Mouse (Mus musculus) natural killer cell, adult 2 months (primary cell): Measurements from ENCODE around the gene Rcc2.
A peak's percentile ranks its signal among the peaks of the same experiment; 100 is the strongest.

Source experiments
- DNase-seq, 2 experiments: peaks; one replicate each; pipeline ENCODE4 v3.0.0; 2022; ENCODE audit warnings: low spot score in 2 of 2

Gene Rcc2

DNA sequence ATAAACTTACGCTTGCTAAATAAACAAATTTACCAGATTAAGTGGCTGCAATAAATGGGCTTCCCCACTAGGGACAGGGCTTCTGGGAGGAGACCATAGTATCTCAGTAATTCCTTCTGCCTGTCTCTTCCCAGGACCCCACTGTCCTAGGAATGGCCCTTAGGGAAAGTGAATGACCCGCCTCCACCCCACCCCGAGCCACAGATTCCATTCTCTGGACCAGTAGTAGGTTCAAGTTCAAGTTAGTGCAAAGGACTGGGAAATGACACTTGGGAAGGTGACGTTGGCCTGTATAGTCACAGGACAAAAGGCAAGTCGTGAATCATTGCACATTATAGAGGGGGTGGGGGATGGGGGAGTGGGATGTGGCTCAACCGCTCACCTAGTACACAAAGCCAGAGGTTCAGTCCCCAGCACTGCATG lies 15.4 kb upstream of the Rcc2 start:
- no peak for DNase-seq

DNA sequence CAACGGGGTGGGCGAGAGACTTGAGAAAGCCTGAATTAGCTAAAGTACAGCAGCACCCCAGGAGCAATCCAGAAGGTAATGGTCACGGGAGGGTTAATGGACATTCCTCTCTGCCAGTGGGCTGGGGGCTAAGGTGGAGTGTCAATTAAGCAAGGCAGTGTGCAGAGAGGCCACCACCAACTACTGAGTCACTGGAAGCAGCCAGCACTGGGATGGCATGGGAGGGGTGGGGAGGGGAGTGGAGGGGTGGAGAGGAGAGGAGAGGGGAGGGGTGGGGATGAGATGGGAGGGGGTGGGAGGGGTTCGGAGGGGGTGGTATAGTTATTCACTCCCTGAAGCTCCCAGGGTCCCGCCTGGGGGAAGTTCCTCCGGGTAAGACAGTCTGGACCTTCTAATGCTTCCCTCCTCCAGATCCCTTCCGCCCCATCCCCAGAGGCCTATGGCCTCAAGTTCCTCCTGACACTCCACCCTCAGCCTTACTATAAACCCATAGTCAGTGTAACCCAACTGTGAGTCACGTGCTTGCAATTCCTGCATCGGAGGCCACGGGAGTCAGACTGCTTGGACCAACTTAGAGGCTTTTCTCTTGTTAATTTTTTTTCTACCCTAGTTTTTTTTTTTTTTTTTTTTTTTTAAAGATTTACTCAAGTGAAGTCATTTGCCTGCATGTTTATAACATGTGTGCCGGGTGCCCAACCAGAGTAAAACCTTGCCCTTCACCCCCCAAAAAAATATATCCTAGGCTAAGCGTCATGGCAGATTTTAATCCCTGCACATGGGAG lies 12.1 kb upstream of the Rcc2 start:
- DNase-seq: no peak

DNA sequence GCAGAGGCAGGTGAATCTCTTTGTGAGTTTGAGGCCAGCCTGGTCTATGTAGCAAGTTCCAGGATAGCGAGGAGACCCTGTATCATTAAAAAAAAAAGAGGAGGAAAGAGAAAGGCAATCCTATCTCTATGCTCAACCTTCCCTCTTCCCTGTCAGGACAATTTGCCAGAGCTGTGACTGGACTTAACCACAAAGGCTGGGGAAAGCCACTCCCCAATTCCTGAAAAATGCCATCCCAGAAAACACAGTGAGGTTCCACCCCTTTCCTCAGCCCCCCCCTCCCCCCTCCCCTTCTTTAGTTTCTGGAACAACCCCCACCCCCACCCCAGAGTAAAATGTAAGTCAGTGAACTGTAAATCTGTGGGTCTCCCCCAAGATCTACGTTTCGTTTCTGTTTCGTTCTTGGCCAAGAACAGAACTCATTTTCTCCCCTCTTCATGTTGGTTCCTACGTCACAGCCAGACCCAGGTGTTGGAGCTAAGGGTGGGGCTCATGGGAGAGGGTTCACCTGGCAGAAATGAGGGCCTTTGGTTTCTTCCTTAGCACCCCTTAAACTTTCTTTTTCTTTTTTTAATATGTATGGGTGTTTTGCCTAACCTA lies 11.4 kb upstream of the Rcc2 start:
- no peak for DNase-seq

DNA sequence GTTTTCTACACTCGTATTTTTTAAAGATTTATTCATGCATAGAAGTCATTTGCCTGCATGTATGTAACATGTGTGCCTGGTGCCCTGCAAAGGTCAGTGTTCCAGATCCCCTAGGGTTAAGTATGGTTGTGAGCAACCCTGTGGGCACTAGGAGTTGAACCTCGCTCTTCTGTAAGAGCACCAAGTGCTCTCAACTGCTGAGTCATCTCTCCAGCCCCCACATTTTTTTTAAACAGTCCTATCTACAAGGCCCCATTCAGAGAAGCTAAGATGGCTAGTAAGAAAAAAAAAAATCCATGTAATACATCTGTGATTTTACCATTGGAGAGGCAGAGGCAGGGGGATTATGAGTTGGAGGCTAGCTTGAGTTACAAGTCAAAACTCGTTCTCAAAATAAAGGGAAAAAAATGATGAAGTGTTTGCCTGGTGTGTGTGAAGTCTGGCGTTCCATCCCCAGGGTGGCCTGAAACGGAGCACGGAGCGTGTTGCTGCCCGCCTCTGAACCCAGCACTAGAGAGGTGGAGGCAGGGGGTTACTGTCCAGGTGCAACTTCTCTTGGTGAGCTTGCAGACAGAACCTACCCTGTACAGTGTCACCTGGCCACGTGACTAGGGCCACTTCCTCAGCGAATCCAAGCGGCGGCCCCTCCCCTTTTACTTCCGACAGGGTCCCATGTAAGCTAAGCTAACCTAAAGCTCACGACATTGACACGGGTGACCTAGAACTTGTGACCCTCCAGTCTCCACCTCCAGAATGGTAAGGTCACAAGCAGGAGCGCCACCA lies 10.3 kb upstream of the Rcc2 start:
- no peak for DNase-seq

DNA sequence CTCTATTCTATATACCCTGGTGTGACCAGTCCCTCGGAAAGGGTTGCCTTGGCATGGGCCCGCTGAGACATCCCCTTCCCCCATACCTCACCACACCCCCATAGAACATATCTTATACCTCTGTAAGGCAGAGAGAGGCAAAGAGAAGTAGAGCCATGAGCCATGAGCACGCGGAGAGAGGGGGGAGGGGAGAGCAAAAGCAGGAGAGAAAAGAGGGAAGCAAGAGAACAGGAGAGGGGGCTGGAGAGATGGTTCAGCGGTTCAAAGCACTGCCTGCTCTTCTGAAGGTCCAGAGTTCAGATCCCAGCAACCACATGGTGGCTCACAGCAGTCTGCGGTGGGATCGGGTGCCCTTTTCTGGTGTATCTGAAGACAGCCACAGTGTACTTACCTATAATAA lies 8.9 kb upstream of the Rcc2 start:
- no peak for DNase-seq

DNA sequence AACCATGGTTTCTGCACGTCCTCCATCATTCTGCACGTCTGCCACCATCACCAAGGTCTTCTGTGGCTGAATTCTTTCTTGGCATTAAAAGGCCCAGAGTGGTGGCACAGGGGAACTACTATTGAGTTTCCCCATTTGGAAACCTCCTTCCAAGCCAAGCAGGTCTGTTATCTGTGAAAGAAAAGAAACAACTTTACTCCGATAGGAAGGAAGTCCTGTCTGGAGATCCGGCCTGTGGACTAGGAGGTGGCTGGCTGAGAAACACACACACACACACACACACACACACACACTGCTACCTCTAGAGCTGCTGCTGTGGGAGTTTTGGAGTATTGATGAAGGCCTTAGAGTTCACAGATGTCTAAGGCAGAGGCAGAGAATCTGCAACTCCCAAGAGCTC lies 6.8 kb upstream of the Rcc2 start:
- DNase-seq: no peak

DNA sequence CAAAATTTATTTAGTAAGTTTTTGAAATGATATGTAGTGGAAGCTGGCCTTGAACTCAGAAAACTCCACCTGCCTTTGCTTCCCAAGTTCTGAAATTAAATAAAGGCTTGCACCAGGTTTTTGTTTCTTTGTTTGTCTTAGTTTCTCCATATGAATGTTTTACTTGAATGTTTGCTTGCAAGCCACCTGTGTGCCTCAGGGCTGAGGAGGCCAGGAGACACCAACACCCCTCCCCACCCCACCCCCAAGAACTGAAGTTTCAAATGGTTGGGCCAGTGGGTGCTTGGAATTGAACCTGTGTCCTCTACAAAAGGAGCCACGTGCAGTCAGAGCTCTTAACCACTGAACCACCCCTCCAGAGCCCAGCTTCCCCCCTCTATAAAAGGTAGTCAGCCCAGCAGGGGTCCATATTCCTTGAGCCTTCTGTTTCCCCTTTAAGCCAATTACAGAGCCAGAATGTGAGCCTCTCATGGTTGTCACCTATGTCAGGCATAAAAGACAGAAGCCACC lies 5.7 kb upstream of the Rcc2 start:
- DNase-seq: no peak

DNA sequence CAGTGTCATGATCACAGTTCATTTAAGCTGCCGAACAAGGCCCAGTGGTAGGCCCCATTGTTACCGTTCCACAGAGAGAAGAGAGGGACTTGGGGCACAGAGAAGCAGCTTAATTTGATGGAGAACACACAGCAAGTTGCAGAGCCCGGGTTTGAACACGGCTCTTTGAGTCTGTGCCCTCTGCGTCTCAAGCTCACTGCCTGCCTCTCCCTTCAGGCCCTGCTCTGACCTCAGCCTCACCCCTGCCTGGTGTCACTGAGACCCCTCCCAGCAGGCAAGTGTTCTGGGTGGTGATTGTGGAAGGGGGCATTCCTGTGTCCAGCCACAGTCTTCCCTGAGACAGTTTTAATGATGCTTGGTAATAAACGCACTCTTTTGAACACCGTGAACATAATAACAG lies 5.2 kb upstream of the Rcc2 start:
- DNase-seq: no peak

DNA sequence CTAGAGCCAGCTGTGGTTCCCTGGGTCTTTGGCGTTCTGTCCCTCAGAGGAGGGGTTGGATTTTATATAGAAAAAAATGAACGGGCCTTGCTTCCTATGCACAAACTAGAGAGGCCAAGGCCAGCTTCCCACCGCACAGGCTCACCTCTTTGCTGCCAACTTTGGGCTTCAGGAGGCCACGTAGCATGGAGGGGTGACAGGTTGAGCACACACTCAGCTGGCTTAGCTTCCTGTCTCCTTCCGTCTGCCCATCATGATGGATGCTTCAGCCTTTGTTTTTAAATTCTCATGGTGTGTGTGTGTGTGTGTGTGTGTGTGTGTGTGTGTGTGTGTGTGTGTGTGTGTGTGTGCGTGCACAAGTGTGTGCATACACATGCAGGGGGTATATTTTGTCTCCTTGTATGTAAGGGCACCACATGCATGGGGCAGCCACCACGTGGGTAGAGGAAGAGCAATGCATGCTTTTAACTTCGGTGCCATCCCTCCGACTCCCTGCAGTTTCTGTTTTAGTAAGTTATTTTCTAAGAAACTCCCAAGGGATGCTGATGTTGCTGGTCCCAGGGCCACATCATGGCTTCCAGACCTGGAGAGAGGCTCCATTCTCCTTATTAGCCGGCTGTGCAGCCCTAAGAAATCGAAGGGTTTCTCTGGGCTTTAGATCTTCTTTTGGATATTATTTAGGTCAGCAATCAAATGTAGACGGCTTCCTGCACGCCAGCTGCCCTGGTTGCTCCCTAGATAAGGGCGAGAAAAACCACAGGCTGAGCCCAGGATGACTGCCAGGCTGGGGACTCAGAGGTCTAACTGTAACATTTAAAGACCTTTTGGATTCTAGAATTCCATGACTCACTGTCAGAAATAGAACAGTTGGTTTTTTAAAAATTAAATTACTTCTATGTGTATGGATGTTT lies 4.4 kb upstream of the Rcc2 start:
- DNase-seq: no peak

DNA sequence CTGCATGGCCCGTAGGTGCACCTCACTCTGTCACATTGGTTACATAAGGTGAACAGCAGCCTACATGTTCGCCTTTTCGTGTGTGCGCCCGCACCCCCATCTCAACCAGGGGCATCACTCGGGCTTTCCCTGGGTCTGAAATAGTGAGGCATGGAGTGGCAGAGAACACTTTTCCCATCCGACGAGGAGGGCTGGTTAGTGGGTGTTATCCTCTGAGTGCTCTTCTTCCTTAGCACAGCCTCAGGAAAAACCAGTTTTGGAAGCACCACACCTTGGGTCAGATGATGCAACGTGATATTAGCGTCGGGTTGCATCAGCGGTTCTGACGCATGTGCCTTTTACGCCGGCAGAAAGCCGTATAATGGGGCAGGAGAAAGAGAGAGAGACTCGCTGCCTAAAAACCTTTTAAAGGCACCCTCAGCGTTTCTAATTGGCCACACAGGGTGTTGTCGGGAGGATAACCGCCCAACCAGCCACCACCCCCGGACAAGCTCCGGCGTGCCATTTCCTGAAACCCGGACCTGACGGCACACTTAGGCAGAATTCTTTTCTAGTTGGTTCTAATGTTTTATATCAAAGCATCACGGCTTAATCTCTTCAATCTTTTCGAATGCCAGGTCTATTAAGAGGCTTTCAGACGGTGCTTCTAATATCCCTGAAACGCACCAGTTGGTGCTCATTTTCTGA lies 757 bp upstream of the Rcc2 start:
- DNase-seq: peak; percentile 78 to 86

DNA sequence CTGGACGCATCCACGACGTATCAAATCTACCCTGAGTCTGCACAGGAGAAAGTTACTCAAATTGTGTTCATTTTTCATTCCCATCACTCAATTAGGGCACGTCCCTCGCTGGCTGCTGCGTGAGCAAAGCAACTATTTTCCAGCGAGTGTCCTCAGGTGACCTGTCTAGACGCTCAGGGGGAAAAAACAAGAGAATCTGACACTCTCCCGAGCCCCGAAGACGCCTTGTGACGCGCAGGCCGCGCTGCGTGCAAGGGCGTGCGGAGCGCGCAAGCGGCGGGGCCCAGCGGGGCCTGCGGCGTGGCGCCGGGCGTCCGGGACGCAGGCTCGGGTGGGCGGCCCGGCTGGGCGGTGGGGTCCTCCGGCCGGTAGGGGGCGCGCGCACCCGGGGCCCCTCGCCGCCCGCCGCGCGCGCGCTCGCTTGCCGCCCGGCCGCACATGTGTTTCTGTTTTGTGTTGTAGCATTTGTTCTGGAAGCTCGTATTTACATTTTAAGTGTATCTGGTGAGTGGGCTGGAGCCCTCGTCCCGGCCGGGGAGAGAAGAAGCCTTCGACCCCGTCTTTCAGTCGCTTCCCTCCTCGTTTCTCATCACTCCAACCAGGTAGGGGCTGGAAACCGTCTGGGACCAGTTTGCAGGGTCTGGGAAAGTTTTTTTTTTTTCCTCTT lies 841 bp downstream of the Rcc2 start:
- DNase-seq: peak; percentile 74 to 85

DNA sequence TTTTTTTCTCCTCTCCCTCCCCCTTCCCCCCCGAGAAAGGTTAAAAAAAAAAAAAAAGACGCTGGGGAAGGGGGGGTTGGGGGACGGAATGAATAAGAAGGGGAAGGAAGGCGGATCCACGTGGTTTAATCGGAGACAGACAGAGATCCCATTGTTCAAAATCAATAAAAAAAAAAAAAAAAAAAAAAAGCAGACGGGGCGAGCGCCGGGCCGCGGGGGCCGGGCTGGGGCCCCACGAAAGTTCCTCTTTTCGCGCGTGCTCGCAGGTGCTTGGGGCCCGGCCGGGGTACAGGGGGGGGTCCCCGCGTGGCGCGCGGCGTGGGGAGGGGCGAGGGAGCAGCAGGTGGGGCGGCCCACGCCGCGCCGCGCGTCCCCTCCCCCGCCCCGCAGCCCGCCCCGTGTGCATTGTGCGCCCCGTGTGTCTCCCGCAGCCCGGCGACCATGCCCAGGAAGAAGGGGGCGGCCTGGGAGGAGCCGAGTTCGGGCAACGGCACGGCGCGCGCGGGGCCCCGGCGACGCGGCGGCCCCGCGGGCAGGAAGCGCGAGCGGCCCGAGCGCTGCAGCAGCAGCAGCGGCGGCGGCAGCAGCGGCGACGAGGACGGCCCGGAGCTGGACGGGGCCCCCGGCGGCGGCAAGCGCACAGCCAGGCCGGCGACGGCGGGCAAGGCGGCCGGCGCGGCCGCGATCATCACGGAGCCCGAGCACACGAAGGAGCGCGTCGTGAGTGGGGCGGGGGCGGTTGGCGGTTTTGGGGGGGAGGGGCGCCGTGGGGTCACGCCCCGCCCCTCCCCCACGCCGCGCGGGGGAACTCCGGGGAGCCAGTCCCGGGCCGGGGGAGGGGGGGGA lies 1.6 kb downstream of the Rcc2 start:
- DNase-seq: peak; percentile 25 to 64

DNA sequence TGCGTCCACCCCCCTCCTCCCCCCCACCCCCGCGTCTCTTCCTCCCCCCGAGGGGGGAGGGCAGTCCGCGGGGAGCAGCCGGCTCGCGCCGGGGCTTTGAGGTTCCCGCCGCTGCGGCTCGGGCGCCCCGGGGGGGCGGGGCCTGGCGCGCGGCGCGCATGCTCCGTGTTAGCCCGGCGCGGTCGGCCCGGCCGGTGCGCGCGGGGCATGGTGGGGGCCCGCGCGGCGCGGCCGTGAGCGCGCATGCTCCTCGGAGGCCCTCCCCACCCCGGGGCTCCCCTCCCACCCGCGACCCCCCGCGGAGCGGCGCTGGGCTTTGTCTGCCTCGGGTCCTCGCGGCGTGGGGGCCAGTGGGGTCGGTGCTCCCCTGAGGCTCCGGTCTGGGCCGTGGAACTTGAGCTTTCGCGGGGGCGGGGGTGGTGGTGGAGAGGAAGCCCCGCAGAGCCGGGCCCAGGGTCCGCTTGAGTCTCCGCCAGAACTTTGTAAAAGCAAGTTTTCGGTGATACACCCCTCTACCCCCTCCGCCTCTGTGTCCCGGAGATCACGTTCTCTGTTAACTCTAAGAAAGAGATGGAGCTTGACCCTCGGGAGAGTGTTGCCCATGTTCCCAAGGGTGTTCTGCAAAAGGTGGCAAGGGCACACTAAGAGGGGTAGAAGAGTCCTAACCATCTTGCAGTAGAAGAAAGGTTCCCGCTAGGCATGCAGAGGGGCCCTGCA lies 2.4 kb downstream of the Rcc2 start:
- DNase-seq: peak; percentile 71 to 79

DNA sequence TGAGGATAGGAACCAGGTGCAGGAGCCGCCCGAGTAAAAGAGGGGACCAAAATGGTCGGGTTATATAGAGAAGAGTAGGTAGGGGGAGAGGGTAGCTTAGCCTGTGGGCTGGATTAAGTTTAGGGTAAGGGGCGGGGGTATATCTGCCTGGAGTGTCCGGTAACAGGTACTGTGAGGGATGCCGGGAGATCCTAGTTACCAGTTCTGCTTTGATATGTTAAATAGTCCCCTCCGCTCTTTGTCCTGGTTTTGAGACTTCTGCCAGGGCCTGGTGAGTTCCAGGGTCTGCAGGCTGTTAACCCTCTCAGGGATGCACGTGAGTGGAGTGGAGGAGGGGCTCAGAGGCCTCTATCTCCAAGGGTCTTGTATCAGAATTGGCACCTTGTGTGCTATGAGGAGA lies 3.3 kb downstream of the Rcc2 start:
- DNase-seq: no peak

DNA sequence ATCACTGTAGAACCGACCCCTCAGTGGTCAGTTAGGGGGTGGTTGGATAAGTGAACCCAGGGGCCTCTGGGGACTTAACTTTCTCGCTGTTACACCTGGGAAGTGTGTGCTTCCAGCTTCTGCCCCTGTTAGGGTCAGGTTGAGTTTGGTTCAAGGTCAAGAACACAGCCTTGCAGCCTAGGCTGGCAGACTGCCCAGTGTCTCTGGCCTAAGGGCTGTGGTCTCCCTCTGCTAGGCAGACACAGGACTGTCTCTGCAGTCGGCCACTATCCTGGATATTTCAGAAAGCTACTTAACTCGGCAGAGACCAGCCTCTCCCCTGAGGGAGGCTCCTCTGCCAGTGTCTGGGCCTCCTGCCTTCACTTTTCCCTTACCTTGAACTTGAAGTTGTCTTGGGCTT lies 3.8 kb downstream of the Rcc2 start:
- DNase-seq: no peak

DNA sequence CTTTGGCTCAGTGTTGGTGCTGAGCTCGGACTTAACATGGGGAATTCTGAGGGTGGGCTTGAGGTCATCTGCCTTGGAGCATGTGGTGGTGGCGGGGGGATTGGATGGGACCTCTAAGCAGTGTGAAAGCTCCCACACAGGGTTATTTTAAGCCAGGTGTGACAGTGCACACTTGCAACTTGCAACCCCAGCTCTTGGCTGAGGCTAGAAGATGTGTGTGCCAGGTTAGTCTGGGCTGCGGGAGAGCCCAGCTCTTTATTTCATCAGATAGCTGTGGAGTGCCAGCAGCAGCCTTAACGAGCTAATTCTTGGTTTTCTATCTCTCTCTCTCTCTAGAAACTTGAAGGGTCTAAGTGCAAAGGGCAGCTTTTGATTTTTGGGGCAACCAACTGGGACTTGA lies 7.3 kb downstream of the Rcc2 start:
- DNase-seq: no peak

DNA sequence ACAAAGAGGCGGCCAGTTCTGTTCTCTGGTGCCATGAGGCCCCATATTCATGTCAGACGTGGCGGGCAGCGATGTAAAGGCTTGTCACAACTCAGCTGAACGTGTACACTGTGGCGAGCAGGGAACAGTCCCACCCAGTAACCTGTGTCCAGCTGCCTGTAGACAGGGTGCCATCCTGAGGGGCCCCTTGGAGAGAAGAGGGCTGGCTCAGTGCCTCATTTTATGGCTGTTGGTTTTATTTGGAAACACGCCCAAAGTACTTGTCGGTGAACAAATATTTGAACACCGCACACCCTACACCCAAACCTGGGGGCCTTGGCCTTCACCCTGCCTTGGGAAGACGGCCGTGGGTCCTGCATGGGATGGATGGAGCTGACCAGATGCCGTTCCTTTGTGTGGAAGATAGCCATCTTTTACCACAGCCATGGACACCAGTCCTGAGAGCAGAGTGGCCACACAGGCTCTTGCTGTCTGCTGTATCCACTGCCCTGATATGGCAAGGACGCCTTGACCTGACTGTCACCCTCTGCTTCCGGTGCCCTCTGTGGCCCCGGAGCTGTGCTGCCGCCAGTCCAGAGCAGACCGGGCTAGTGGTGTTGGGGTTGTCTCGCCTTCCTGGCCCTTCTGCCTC lies 8.1 kb downstream of the Rcc2 start:
- DNase-seq: no peak

DNA sequence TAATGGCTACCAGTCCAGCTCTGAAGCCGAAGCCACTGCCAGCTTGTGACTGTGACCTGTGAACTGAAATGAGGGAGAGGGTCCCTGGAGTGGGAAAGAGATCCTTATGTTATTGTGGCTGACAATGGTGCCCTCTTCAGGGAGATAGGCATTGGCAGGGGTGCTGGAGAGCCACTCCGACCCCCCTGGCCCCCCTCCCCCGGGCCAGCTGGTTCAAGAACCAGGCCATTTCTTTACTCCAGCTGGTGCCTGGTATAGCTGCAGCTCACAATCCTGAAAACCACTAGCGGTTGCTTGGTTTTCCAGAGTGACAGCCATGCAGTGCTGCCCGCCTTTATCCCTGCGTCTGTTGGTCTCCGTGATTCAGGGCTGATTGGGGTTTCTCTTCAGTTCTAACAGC lies 8.8 kb downstream of the Rcc2 start:
- DNase-seq: no peak
